Mouse (Mus musculus) cerebellum, adult 2 months (tissue): ENCODE measurements at regions not wholly inside any gene's neighbourhood (a gene's known extent, or its start where the extent isn't known, plus 50 kb on each side); places are given as distances from the start of the nearest gene placed in this dataset.

Experiments
- DNase-seq, 2 experiments: peaks; one replicate each; pipeline ENCODE4 v3.0.0; 2021
- H3K27ac ChIP-seq: fragments of 200-500 bp; 2 replicates; pipeline ENCODE4 v1.5.1; 2012; ENCODE audit warnings: low read length, control low read depth, inconsistent platforms; ENCODE audit not compliant: insufficient read depth
- H3K27me3 ChIP-seq: fragments of 200-500 bp; 2 replicates; pipeline ENCODE4 v1.6.1; 2012; ENCODE audit warnings: inconsistent platforms, mild to moderate bottlenecking, low read length, moderate library complexity; ENCODE audit not compliant: control insufficient read depth, insufficient read depth
- H3K4me1 ChIP-seq: fragments of 200-500 bp; 2 replicates; pipeline ENCODE4 v1.6.1; 2011; ENCODE audit warnings: low read length; ENCODE audit not compliant: control insufficient read depth, insufficient read depth
- H3K4me3 ChIP-seq: fragments of 200-500 bp; replicated peaks from 2 replicates; pipeline ENCODE3; 2011; ENCODE audit warnings: mild to moderate bottlenecking, low read depth, low read length, control low read depth; ENCODE audit not compliant: insufficient read depth
- CTCF ChIP-seq: fragments of 200-500 bp; IDR thresholded peaks from 2 replicates; pipeline ENCODE4 v1.5.1; 2011; ENCODE audit warnings: low read depth, mild to moderate bottlenecking, control low read depth, low read length, moderate library complexity, borderline replicate concordance; ENCODE audit not compliant: insufficient read depth
- POLR2A ChIP-seq: fragments of 200-500 bp; IDR thresholded peaks from 2 replicates; pipeline ENCODE4 v1.6.1; 2011; ENCODE audit warnings: low read length, control low read depth, borderline replicate concordance; ENCODE audit not compliant: insufficient read depth
- WGBS: fragments of 180-500 bp; shearing (Covaris S2); methylation state at CpG from one replicate; pipeline ENCODE4 v1.1.7; 2018; 5-methylcytosine and 5-hydroxymethylcytosine counted together

- Histone ChIP-seq H3K27me3 (no peaks in the 10 kb centered on the region), H3K27ac (no peak overlapping the region), H3K4me3 (no peak overlapping the region), H3K4me1 (no peaks in the 10 kb centered on the region)
- TF ChIP-seq CTCF (no peak), POLR2A (no peak)
- no peak for DNase-seq
- 83% methylated on average over 3 of the region's 3 CpGs for WGBS
Measured at GRCm38 (mm10) chr15:70982719-70983118, 2851.6 kb upstream of the Gm6569 start.

GRCm38 (mm10) chr15:70987973-70988570 is 2846.3 kb upstream of the Gm6569 start:
- Histone ChIP-seq H3K27ac (no peak overlapping the region), H3K4me1 (no peaks in the 10 kb centered on the region), H3K4me3 (no peak overlapping the region), H3K27me3 (no peaks in the 10 kb centered on the region)
- WGBS: 88% methylated on average over 4 of the region's 4 CpGs
- TF ChIP-seq CTCF (no peak), POLR2A (no peak)
- DNase-seq: no peak

- Histone ChIP-seq H3K4me1 (no peaks in the 10 kb centered on the region), H3K27me3 (no peaks in the 10 kb centered on the region), H3K4me3 (no peak overlapping the region), H3K27ac (no peak overlapping the region)
- no peak for TF ChIP-seq POLR2A
- TF ChIP-seq CTCF: no peak
- WGBS: 74% methylated on average over 4 of the region's 4 CpGs
- no peak for DNase-seq
Measured at GRCm38 (mm10) chr15:70993397-70993796, 2841.0 kb upstream of the Gm6569 start.

GRCm38 (mm10) chr15:71010362-71010761 is 2824.0 kb upstream of the Gm6569 start:
- Histone ChIP-seq H3K4me3 (no peak overlapping the region), H3K27me3 (no peaks in the 10 kb centered on the region), H3K4me1 (no peaks in the 10 kb centered on the region), H3K27ac (no peak overlapping the region)
- TF ChIP-seq POLR2A (no peak), CTCF (no peak)
- no peak for DNase-seq
- WGBS: 61% methylated on average over 2 of the region's 2 CpGs

- no peak for DNase-seq
- H3K27me3 ChIP-seq: no peaks in the 10 kb centered on the region
- H3K4me3 ChIP-seq: no peak overlapping the region
- 25% methylated on average over 5 of the region's 5 CpGs for WGBS
- no peaks in the 10 kb centered on the region for H3K4me1 ChIP-seq
- TF ChIP-seq CTCF (no peak), POLR2A (no peak)
- no peak overlapping the region for H3K27ac ChIP-seq
Measured at GRCm38 (mm10) chr15:71010773-71011172, 2823.6 kb upstream of the Gm6569 start.

- DNase-seq: no peak
- 80% methylated on average over 5 of the region's 5 CpGs for WGBS
- no peaks in the 10 kb centered on the region for H3K27me3 ChIP-seq
- H3K4me1 ChIP-seq: no peaks in the 10 kb centered on the region
- no peak overlapping the region for H3K27ac ChIP-seq
- H3K4me3 ChIP-seq: no peak overlapping the region
- TF ChIP-seq POLR2A: no peak
- TF ChIP-seq CTCF: no peak
Measured at GRCm38 (mm10) chr15:71054251-71054852, 2780.0 kb upstream of the Gm6569 start.

- H3K4me3 ChIP-seq: no peak overlapping the region
- H3K27me3 ChIP-seq: no peaks in the 10 kb centered on the region
- WGBS: 94% methylated on average over 1 of the region's 1 CpGs
- no peaks in the 10 kb centered on the region for H3K4me1 ChIP-seq
- TF ChIP-seq POLR2A (no peak), CTCF (no peak)
- no peak overlapping the region for H3K27ac ChIP-seq
- DNase-seq: no peak
Measured at GRCm38 (mm10) chr15:71086367-71086997, 2747.9 kb upstream of the Gm6569 start.

- DNase-seq: no peak
- H3K27me3 ChIP-seq: no peaks in the 10 kb centered on the region
- H3K4me1 ChIP-seq: no peaks in the 10 kb centered on the region
- no peak for TF ChIP-seq CTCF
- TF ChIP-seq POLR2A: no peak
- WGBS: 26% methylated on average over 3 of the region's 3 CpGs
- no peak overlapping the region for H3K4me3 ChIP-seq
- H3K27ac ChIP-seq: no peak overlapping the region
Measured at GRCm38 (mm10) chr15:71099111-71099510, 2735.2 kb upstream of the Gm6569 start.
